Mouse (Mus musculus) heart, adult 2 months (tissue): ENCODE measurements at regions not wholly inside any gene's neighbourhood (a gene's known extent, or its start where the extent isn't known, plus 50 kb on each side); places are given as distances from the start of the nearest gene placed in this dataset.
"Not testable (repeated sequence)": the region's sequence is repeated elsewhere in the genome, so short reads cannot be mapped to it uniquely, and the experiment has no call there.

Experiments
- CTCF ChIP-seq: fragments of 200-600 bp; IDR thresholded peaks from 2 replicates; pipeline ENCODE4 v1.8.1; 2022; ENCODE audit warnings: antibody characterized with exemption, mild to moderate bottlenecking, moderate library complexity
- POLR2A ChIP-seq: fragments of 200-500 bp; IDR thresholded peaks from 2 replicates; pipeline ENCODE4 v1.6.1; 2011; ENCODE audit warnings: mild to moderate bottlenecking, low read depth, low read length, control low read depth; ENCODE audit not compliant: insufficient read depth

- not testable (repeated sequence) for TF ChIP-seq CTCF, POLR2A
Measured at GRCm38 (mm10) chr12:115963701-115964100, 83.8 kb upstream of the Zfp386 start.
